Mouse (Mus musculus) fibroblast of lung, adult 2 months (primary cell): ENCODE data around the gene Tmsb15b1.
"Not testable (repeated sequence)": the region's sequence is repeated elsewhere in the genome, so short reads cannot be mapped to it uniquely, and the experiment has no call there.

Experiments used
- DNase-seq: peaks from one replicate; pipeline ENCODE4 v3.0.0-alpha.2; 2011; ENCODE audit warnings: low read depth

Tmsb15b1 gene

DNA sequence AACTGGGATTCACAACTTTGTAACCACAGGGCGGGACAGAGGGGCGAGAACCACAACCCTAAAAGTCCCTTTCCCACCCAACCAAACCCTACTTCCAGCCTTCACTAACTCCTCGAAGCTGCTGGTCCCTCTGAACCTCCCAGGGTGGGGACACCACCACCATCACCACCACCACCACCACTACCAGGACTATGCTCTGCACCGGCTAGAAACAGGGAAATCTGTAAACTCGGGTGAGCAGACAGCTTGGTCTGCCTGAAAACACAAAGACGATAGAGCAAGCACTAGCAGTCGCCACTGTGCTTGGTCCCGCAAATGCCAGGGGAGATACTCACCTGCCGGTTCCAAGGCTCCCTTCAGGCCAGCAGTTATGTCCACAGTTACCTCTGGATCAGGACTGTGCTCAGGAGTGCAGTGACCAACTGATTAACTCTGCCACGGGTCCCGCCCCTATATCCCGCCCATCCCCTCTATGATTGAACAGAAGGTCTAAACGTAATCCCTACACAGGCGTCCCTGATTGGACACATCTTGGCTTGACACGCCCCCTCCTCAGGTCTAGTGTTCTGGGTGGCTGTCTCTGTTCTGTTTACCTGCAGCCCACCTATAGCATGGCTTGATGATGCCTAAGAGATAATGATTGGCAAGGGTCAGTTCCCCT is at the start of gene Tmsb15b1, which contains the start of gene Tmsb15l:
Gene Tmsb15b1 (minus strand): TSS at position 451 of the 661 bp plus-strand sequence.
Gene Tmsb15l (minus strand): TSS at position 446 of the 661 bp plus-strand sequence.
- DNase-seq: peak; percentile 22

DNA sequence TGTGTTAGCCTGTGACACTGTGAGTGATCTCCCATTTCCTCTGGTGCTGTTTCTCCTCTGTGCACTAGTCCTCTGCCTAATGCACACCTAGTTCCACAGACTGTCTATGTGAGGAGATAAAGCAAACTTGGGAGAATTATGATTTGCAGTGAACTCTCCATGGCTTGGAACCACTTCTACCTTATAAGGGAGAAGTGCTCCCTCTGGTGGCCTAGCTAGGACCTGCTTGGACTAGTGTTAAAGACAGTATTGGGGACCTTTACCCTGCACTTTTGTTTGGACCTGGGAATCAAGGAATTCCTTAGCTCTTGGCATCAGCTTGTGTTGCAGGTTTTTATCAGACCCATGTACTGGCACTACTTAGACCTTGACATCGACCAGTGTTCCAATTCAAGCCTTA is 42.6 kb upstream of the Tmsb15b1 start:
- DNase-seq: no peak

DNA sequence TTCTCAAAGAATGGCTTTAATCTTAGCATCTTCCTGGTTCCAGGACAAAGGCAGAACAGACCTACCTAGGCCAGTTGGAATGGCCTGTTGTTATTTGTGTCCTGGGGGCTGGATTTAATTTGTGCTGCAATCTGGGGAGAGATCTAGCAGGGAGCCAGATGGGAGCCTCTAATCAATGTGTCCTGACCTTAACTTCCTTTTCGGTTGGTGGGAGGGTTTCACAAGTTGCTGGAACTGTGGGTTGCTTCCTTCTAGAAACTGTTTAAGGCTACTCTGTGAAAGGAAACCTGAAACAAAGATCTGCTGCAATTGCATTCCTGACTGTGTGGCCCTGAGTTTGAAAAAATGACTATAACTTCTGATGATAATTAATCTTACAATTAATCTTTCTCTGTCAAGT is 41.0 kb upstream of the Tmsb15b1 start:
- no peak for DNase-seq

DNA sequence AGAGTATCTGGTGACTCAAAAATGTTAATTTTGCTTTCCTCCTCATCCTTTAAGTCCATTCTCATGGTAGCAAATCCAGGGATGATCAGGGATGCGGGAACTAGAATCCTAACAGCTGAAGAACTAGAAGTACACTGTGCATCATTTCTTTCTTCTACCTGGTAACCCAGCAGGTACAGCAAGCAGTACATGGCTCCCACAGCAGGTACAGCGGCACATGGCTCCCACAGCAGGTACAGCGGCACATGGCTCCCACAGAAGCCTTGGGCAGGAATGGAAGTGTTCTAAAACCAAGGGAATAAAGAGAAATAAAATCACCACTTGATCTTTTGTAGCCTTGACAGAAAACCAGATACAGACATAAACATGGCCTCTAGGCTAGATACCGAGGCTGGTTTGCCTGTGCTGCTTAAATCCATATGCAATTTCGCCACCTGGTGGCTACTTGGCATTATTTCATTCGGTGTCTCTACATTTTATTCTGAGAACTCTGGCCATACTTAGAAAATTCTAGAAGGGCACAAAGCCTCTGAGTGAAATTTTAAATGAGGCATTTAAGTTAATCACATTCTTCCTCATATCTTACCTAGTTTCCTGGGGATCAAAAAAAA is 38.5 kb upstream of the Tmsb15b1 start:
- no peak for DNase-seq

DNA sequence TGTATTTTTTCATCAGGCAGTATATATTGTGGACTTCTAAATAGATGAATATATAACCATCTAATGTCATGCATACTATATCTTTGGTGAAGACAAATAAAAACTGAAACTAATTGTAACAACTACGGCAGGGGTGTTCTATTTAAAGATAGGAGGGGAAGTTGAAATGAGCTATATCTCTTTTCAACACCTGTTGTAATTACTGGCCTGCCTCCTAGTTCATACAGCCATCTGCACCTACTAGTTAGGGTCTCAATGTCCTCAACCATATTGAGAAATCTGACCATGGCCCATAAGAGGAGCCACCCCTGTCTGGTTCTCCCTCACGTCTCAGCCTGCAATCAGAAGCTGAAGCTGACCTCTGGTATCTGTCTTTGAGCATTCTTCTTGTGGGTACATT is 19.6 kb upstream of the Tmsb15b1 start:
- DNase-seq: no peak

DNA sequence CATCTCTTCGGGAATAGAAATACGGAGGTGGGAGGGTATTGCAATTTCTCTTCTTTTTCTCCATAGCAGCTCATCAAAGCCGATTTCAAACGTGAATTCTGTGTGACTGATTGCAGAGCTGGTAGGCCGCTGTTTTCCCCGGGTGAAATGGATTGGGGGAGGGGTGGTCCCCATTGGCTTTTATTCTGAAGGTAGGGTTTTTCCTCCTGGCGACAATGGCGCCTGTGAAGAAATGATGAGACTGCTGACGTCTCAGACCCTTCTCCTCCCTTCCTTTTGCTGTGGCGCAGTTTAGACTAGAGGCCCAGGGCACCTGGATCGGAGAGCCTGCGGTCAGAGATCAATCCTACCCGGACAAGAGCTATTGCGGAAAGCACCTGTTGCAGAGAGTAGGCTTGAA is 17.0 kb upstream of the Tmsb15b1 start:
- no peak for DNase-seq

DNA sequence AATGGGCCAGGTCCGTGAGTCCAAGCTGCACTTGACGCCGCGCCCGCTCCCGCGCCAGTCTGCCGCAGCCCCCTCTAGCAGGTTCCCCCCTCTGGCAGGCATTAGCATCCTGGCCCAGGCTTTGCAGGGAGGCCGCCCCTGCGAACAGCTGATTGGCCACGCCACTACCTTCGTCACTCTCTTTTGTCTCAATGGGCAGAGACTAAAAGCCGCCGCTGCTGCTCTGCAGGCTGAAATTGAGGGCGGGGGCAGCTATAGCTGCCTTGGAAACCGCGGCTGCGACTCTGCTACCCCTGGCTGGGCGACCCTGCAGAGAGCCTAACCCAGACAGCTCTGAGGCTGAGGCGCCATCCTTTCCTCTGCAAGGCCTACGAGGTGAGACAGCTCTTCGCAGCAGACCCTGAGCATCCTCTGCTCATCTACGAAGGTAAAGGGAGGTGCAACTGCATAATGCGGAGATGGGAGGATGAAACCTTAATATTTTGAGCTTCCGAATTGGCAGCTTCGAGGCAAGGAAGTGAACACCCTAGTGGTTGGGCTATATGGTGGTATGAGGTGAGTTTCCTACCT is 16.4 kb upstream of the Tmsb15b1 start, which contains the start of gene Zcchc18:
Gene Zcchc18 (plus strand): TSS at position 178 of the 570 bp plus-strand sequence.
- no peak for DNase-seq

DNA sequence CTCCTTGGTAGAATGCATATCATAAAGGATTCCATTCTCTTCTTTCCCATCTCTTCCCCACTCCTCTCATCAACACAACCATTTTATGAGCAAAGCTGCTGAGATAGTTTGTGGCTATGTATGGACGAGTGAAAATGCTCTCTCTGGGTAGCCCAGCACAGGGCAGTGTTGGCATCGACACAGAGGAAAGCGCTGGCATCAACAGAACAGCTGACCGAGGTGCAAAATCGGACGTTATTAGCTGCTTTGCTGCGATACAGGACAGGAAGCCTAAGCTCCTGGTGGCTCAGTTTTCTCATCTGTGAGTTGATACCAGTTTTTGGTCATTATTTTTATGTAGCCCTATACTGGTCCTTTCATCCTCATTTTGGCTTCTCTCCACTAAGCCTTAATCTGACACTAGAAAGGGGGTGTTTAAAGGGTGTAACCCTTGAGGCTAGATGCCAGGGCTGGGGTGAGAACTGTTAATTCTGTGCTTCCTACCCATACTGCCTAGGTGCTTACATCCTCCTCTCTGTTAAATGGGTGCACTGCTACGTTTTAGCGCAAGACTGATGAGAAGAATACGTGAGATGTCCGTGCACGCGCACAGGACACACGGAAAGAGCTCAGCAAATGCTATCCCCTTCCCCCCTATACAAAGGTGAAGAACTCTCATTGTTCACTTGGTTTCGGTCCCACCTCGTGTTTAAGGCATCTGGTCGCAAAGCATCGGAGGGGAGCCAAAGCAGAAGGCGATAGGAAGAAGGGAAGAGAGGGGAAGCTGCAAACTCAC is 15.7 kb upstream of the Tmsb15b1 start:
- DNase-seq: no peak

DNA sequence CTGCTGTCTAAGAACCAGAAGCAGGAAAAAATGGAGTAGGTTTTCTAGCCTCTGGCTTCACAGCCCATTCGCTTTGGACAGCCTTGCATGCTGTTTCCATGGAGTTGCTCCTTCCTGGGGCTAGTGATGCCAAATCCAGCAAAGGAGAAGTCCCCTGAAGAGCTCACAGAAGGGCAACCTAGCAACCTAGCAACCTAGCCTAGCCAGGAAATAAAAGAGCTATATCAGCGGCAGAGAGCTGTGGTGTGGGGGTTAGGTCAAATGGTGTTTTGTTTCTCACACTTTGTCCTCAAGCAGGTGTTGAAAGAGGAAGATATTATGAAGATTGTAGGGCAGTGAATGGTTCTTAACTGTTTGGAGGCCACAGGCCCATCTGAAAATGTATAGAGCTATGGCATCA is 14.6 kb upstream of the Tmsb15b1 start:
- DNase-seq: no peak

DNA sequence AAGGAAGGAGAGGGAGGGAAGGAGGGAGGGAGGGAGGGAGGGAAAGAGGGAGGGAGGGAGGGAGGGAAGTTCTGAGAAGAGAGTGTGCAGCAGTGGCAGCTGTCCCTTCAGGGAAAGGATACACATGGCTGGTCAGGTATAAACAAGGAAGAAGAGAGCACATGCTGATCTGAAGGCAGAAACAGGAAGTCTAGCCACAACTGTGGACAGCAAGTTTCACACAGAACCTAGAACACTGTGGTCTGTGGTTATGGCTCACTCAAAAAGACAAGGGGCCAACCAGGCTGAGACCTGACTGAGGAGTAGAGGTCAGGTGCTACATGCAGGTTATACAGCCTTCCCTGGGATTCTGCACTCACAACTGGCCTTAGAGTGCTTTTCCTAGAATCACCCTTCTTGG is 9.4 kb upstream of the Tmsb15b1 start:
- DNase-seq: no peak

DNA sequence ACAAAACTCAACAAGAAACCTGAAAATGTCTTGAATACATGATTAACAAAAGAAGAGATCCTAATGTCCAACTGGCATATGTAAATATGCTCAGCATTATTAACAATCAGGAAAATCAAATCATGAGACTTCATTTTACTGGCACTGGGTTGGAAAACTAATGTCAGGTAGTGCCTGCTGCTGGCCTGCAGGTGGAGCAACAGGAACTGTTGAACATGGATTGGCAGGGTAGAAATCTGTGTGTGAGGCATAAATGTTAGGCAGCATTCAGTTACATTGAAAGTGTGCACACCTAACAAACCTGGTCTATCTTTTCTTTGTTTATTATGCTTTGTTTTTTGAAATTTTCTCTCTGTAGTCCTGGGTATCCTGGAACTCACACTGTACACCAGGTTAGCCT is 1.9 kb upstream of the Tmsb15b1 start:
- no peak for DNase-seq

DNA sequence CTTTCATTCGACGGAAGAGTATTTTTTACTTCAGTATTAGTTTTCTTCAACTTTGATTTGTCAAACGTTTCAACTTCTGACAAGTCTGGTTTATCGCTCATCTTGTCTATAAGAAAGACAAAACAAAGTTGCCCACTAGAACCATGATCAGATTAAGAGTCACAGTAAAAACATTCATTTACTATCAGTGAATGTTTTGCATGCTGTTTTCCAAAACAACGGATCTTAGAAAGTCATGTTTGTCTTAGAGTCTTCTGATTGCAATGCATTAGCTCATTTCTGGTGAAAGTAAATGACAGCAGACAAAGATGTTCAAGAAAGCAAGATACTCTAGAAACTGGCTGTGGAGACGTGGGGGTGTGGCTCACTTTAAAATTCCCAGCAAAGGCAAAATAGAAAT is 1.3 kb downstream of the Tmsb15b1 start, which contains the start of gene Tmsb15b2:
Gene Tmsb15b2 (minus strand): TSS at position 101 of the 400 bp plus-strand sequence.
- not testable (repeated sequence) for DNase-seq

DNA sequence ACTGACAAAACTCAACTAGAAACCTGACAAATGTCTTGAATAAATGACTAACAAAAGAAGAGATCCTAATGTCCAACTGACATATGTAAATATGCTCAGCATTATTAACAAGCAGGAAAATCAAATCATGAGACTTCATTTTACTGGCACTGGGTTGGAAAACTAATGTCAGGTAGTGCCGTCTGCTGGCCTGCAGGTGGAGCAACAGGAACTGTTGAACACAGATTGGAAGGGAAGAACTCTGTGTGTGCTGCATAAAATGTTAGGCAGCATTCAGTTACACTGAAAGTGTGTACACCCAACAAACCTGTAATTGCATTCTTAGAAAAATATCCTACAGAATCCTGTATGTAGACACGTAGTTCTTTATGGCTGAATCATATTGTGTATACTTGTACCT is 17.0 kb downstream of the Tmsb15b1 start:
- no peak for DNase-seq

DNA sequence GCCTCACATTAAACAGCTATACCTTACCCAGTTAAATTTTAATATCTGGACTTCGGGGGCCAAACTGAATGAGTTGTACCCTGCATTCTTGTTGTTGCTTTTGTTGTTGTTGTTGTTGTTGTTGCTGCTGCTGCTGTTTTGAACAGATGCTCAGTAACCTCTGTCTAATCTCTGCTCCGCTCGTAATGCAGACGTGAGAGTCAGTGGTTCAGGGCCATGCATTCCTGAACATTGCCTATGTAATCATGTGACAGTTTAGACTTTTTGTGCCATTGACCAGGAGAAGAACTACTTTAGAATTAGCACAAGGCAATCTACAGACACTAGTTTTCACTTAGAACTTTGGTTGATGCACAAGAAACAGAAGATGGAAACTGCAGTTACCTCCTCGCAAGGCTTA is 18.4 kb downstream of the Tmsb15b1 start:
- not testable (repeated sequence) for DNase-seq

DNA sequence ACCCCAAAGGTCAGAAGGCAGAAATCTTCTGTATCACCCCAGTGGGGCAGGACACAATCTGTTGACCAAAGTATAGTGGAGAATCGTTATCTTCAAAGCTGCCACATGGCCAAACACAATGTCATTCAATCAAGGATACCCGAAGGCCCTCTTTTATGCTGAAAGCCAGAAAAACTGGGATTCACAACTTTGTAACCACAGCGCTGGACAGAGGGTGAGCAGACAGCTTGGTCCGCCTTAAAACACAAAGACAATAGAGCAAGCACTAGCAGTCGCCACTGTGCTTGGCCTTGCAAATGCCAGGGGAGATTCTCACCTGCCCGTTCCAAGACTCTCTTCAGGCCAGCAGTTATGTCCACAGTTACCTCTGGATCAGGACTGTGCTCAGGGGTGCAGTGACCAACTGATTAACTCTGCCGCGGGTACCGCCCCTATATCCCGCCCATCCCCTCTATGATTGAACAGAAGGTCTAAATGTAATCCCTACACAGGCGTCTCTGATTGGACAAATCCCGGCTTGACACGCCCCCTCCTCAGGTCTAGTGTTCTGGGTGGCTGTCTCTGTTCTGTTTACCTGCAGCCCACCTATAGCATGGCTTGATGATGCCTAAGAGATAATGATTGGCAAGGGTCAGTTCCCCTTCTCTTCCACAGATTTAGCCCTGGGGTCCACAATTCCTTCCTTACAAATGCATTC is 18.9 kb downstream of the Tmsb15b1 start:
- not testable (repeated sequence) for DNase-seq

DNA sequence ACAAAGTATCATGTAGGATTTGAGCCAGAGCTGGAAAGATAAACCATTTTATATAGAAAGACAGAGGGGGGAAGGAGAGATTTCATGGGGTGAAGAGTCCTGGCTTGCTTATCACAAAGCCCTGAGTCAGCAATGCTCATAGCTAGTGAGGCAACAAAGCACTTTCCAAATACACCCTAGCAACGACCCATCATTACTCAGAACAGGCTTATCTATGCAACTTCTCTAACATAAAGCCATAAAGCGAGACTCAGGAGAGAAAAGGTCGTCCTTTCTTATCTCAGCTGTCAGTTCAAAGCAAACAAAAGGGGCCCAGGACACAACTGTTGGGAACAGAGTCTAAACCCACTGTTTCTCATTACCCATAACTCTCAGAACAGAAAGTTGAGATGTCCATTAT is 38.7 kb downstream of the Tmsb15b1 start:
- no peak for DNase-seq

DNA sequence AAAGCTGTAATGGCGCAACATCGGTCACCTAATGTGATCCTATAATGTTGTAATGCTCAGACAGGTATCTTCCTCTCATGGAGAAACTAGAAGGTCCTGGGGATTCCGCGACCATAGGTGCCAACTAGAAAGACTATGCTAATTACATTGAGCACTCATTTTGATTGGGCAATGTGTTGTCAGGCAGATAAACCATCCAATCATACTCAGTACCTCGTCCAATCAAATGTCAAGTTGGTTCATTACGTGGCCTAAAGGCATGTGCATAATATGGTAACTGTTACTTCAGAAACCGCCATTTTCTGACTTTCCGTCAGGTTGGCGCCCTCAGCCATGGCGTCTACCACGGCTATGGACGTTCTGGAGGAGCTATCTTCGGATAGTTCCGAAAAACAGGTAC is 49.6 kb downstream of the Tmsb15b1 start, which contains the start of gene H2bfm:
Gene H2bfm (plus strand): TSS at position 295 of the 400 bp plus-strand sequence.
- DNase-seq: no peak

DNA sequence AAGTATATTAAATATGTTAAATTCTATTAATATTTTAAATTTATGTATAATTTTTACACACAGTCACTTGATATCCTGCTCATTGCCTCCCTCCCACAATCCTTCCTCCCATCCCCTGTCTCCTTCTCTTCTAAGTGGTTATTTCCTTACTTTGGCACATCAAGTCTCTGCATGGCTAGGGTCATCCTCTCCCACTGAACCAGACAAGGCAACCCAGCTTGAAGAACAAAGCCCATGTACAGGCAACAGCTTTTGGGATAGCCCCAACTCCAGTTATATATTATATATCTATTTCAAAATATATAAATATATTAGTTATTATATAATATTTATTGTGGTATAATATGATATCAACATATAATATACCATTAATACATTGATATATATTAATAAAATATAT is 50.8 kb downstream of the Tmsb15b1 start:
- no peak for DNase-seq
